ENCODE assay signal across 9 mouse cellular contexts in the genomic region with DNA sequence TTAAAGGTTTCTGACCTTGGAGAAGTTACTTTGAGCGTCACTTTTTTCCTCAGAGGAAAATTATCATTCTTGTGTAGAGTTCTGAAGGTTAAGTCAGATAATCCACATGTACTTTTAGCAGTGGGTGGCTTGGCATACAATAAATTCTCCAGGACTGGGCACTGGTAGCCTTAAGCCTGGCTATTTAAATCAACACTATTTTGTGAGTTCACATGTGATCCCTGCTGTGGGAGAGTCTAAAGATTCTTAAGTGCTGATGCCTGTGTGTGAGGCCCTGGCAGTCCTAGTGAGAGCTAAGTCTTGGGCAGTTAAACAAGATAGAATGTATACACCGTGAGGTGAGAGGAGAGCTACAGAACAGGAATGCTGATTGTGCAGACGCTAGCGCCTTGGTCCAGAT. TPM values are rescaled to one million over a fixed set of nuclear protein-coding genes. Genes with fewer than 3 reads are reported as not detected.
DNase-seq lines count a peak whose midpoint lies in the region; ATAC-seq and TF ChIP-seq lines count a peak whose summit lies in the region.
"Had no signal": no experiment of that assay in that cellular context is flagged by ENCODE, and none has a peak within 500 bp of the region (broad histone marks: within the 10 kb centered on the region; RNA-seq: fewer than 3 reads in every experiment).

No protein-coding gene starts in this region.

- peak; percentile 28 for DNase-seq in embryo, embryonic 11 days
- DNase-seq in embryo, embryonic 9.5 days (ENCODE audit: extremely low spot score) = no peak
- no peak for DNase-seq in spleen, adult 2 months (ENCODE audit: low read depth in 1 of 2, low spot score in 2 of 2)
- DNase-seq in spleen, postnatal 14 days (ENCODE audit: low spot score in 2 of 2) = no peak
- DNase-seq in limb, embryonic 14.5 days (ENCODE audit: low spot score) = no peak
- DNase-seq in yolk sac, embryonic 10.5 days (ENCODE audit: low spot score) = peak; percentile 21
- no peak for DNase-seq in ovary, adult 18-20 months (ENCODE audit: low spot score)
- no peak for DNase-seq in spleen, postnatal 4 days (ENCODE audit: low spot score in 2 of 2)
- DNase-seq: cerebellum, postnatal 36 days had no signal

- H3K27ac ChIP-seq in spleen, adult 2 months (ENCODE audit: insufficient read depth, low read length) = peak overlapping the region; percentile 47
- H3K27ac ChIP-seq in limb, embryonic 14.5 days (replicated peaks; ENCODE audit: low read depth, low read length) = no peak overlapping the region

- H3K4me1 ChIP-seq in spleen, adult 2 months (ENCODE audit: control insufficient read depth, insufficient read depth, insufficient read length) = peaks cover 10% of the 10 kb centered on the region; the same call in 1 of the 2 replicates
- H3K4me1 ChIP-seq in limb, embryonic 14.5 days (ENCODE audit: control insufficient read depth, insufficient read depth, low read length) = peaks cover 23% of the 10 kb centered on the region

- no peak for TF ChIP-seq CTCF in spleen, adult 2 months (IDR thresholded peaks at IDR 0.05; ENCODE audit: extremely low read depth, insufficient read depth, insufficient read length, insufficient replicate concordance)

- H3K4me3 ChIP-seq in spleen, adult 2 months (ENCODE audit: extremely low read depth, insufficient read depth, insufficient read length) = 0 out of 2 replicates have a peak overlapping the region, but pooled peaks have one; percentile 99
- H3K4me3 ChIP-seq in limb, embryonic 14.5 days (replicated peaks; ENCODE audit: low read length) = peak overlapping the region; percentile 99

- peak overlapping the region; percentile 99 for H3K9ac ChIP-seq in limb, embryonic 14.5 days (ENCODE audit: low read depth, low read length, severe bottlenecking)

- H3K4me2 ChIP-seq in limb, embryonic 14.5 days (replicated peaks; ENCODE audit: low read depth, low read length, severe bottlenecking) = peak overlapping the region; percentile 56

- 82% methylated on average over 4 of the region's 4 CpGs for WGBS in spleen, adult 2 months
- WGBS in limb, embryonic 14.5 days = 23% methylated on average over 4 of the region's 4 CpGs

- TF ChIP-seq POLR2A in spleen, adult 2 months (IDR thresholded peaks at IDR 0.05; ENCODE audit: low read depth, low read length) = no peak
- TF ChIP-seq POLR2A in limb, embryonic 14.5 days (IDR thresholded peaks at IDR 0.05; ENCODE audit: borderline replicate concordance, extremely low read depth, insufficient read depth, insufficient read length) = no peak

- ATAC-seq in limb, embryonic 14.5 days (ENCODE audit: low FRiP score, low read depth) = no peak

- no peaks in the 10 kb centered on the region; the same call in 1 of the 2 replicates for H3K27me3 ChIP-seq in spleen, adult 2 months (ENCODE audit: control insufficient read depth, insufficient read depth, low read length)
- no peaks in the 10 kb centered on the region for H3K27me3 ChIP-seq in limb, embryonic 14.5 days (ENCODE audit: control insufficient read depth, insufficient read depth, low read length)

- no peaks in the 10 kb centered on the region for H3K9me3 ChIP-seq in limb, embryonic 14.5 days (ENCODE audit: control insufficient read depth, low read length)

- H3K36me3 ChIP-seq in spleen, adult 2 months (ENCODE audit: control insufficient read depth, insufficient read depth, low read length) = no peaks in the 10 kb centered on the region
- no peaks in the 10 kb centered on the region for H3K36me3 ChIP-seq in limb, embryonic 14.5 days (ENCODE audit: control insufficient read depth, insufficient read depth, low read length)

RNA-seq across cellular contexts. Expression of gene Slain2, which starts 1.9 kb away (rescaled TPM):
- polyA plus RNA-seq in spleen, adult 2 months (2012; rRNA removed) = 10.8 and 11.1 TPM in 2 replicates
- polyA plus RNA-seq in limb, embryonic 14.5 days (2012; rRNA removed) = 28.0 and 29.7 TPM in 2 replicates
- polyA plus RNA-seq in limb, embryonic 14.5 days (2014; fragmentation: Nextera tagmentation; extraction: Ambion mirVana) = 24.2 and 25.8 TPM in 2 replicates

RNA-seq across cellular contexts. Expression of gene Tec, which starts 47.8 kb away (rescaled TPM):
- polyA plus RNA-seq in spleen, adult 2 months (2012; rRNA removed) = 12.2 and 12.5 TPM in 2 replicates
- 4.0 and 5.9 TPM in 2 replicates for polyA plus RNA-seq in limb, embryonic 14.5 days (2012; rRNA removed)
- polyA plus RNA-seq in limb, embryonic 14.5 days (2014; fragmentation: Nextera tagmentation; extraction: Ambion mirVana) = 7.9 and 8.7 TPM in 2 replicates

RNA-seq across cellular contexts. Expression of gene Gm10135, which starts 58.5 kb away (rescaled TPM):
- polyA plus RNA-seq in spleen, adult 2 months (2012; rRNA removed) = not detected in 2 replicates
- polyA plus RNA-seq in limb, embryonic 14.5 days (2012; rRNA removed) = not detected in 2 replicates
- polyA plus RNA-seq in limb, embryonic 14.5 days (2014; fragmentation: Nextera tagmentation; extraction: Ambion mirVana) = not detected in 2 replicates

Comparison
In these comparisons a context has a peak if more than half of its experiments do, and no peak if none do; other contexts are left out.
1. DNase-seq: peak in embryo, embryonic 11 days (single experiment) and yolk sac, embryonic 10.5 days (single experiment); none in embryo, embryonic 9.5 days (single experiment), spleen, adult 2 months (0 of 2), spleen, postnatal 14 days (0 of 2), limb, embryonic 14.5 days (single experiment), ovary, adult 18-20 months (single experiment) and spleen, postnatal 4 days (0 of 2).